8 mouse cellular contexts compared by ENCODE assay signal in the genomic region with DNA sequence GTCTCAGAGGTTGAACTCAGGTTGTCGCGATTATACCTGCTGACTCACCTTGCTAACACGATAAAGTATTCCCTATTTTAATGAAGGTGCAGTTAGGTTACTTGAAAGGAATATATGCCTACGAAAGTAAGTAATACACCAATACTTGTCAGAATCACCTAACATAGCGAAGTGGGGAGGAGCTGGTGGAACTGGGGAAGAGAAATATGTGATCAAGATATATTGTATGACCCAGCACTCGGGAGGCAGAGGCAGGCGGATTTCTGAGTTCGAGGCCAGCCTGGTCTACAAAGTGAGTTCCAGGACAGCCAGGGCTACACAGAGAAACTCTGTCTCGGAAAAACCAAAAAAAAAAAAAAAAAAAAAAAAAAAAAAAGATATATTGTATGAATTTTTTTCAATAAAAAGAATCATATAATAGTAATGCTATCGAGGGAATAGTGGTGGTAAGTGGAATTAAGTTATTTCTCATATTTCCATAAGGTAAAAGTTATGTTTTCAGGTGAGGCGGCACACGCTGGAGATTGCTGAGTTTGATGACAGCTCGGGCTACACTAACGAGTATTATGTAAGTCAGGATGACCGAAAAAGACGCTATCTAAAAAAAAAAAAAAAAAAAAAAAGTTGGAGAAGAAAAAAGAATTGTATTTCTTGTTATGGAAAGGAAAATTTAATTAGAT. TPM values are rescaled to one million over a fixed set of nuclear protein-coding genes. Genes with fewer than 3 reads are reported as not detected.
DNase-seq lines count a peak whose midpoint lies in the region; ATAC-seq and TF ChIP-seq lines count a peak whose summit lies in the region.

No protein-coding gene starts in this region.

- H3K9ac ChIP-seq in embryonic facial prominence, embryonic 13.5 days: no peak overlapping the region
- no peak overlapping the region for H3K9ac ChIP-seq in stomach, embryonic 14.5 days (replicated peaks; ENCODE audit: low read depth, low read length)

- peak overlapping the region; percentile 40 for H3K4me2 ChIP-seq in embryonic facial prominence, embryonic 13.5 days
- H3K4me2 ChIP-seq in stomach, embryonic 14.5 days (replicated peaks; ENCODE audit: low read depth, low read length): peak overlapping the region; percentile 35

- H3K4me3 ChIP-seq in C2C12 (ENCODE audit: insufficient read depth, poor library complexity, severe bottlenecking): peak overlapping the region; percentile 21
- peak overlapping the region; percentile 37 for H3K4me3 ChIP-seq in embryonic facial prominence, embryonic 13.5 days
- H3K4me3 ChIP-seq in limb, embryonic 10.5 days: peak overlapping the region; percentile 34
- H3K4me3 ChIP-seq in stomach, embryonic 14.5 days (ENCODE audit: low read depth, low read length): peak overlapping the region; percentile 31

- no peak overlapping the region for H3ac ChIP-seq in C2C12 (ENCODE audit: control insufficient read depth, insufficient read length, low read depth)

- H3K4me1 ChIP-seq in embryonic facial prominence, embryonic 13.5 days: peaks cover 8% of the 10 kb centered on the region
- peaks cover 7% of the 10 kb centered on the region for H3K4me1 ChIP-seq in limb, embryonic 10.5 days
- 0 out of 2 replicates have a peak, but pooled peaks cover 5% of the 10 kb centered on the region for H3K4me1 ChIP-seq in stomach, embryonic 14.5 days (ENCODE audit: control insufficient read depth, insufficient read depth, low read length)

- H3K36me3 ChIP-seq in C2C12 (ENCODE audit: control insufficient read depth, insufficient read depth): peaks cover 24% of the 10 kb centered on the region
- H3K36me3 ChIP-seq in embryonic facial prominence, embryonic 13.5 days: peaks cover 27% of the 10 kb centered on the region
- peaks cover 31% of the 10 kb centered on the region for H3K36me3 ChIP-seq in limb, embryonic 10.5 days
- H3K36me3 ChIP-seq in stomach, embryonic 14.5 days (ENCODE audit: control insufficient read depth, insufficient read depth, low read length): peaks cover 21% of the 10 kb centered on the region

- peaks cover 43% of the 10 kb centered on the region for H3K79me2 ChIP-seq in C2C12 (ENCODE audit: control insufficient read depth, insufficient read depth)

- H3K79me3 ChIP-seq in C2C12 (ENCODE audit: low read depth): peaks cover 40% of the 10 kb centered on the region

- no peaks in the 10 kb centered on the region for H3K9me3 ChIP-seq in embryonic facial prominence, embryonic 13.5 days
- H3K9me3 ChIP-seq in limb, embryonic 10.5 days (replicated peaks): no peaks in the 10 kb centered on the region
- no peaks in the 10 kb centered on the region for H3K9me3 ChIP-seq in stomach, embryonic 14.5 days (ENCODE audit: control insufficient read depth, low read depth, low read length)

- no peaks in the 10 kb centered on the region for H3K27me3 ChIP-seq in C2C12 (ENCODE audit: control insufficient read depth, insufficient read depth, insufficient read length)
- H3K27me3 ChIP-seq in embryonic facial prominence, embryonic 13.5 days: no peaks in the 10 kb centered on the region
- no peaks in the 10 kb centered on the region for H3K27me3 ChIP-seq in limb, embryonic 10.5 days (ENCODE audit: low read depth, poor library complexity, severe bottlenecking)
- no peaks in the 10 kb centered on the region for H3K27me3 ChIP-seq in stomach, embryonic 14.5 days (ENCODE audit: control insufficient read depth, insufficient read depth, low read length)

- DNase-seq in 3134 (ENCODE audit: extremely low read depth, insufficient read length, low spot score): peak; percentile 31
- no peak for DNase-seq in limb, embryonic 10.5 days (ENCODE audit: low spot score)
- no peak for DNase-seq in thymus, postnatal 14 days
- no peak for DNase-seq in layer of hippocampus, postnatal 10 days (ENCODE audit: low spot score in 2 of 2)
- DNase-seq in spleen, postnatal 10 days (ENCODE audit: low spot score in 2 of 2): no peak

- H3K27ac ChIP-seq in embryonic facial prominence, embryonic 13.5 days: no peak overlapping the region
- no peak overlapping the region for H3K27ac ChIP-seq in limb, embryonic 10.5 days
- H3K27ac ChIP-seq in stomach, embryonic 14.5 days (ENCODE audit: low read length): no peak overlapping the region

- peak; percentile 2; the same call in 1 of the 2 replicates for ATAC-seq in embryonic facial prominence, embryonic 13.5 days (ENCODE audit: insufficient number of reproducible peaks, insufficient read depth, low FRiP score, low TSS enrichment, low read depth)
- no peak for ATAC-seq in stomach, embryonic 14.5 days (ENCODE audit: insufficient number of reproducible peaks, insufficient read depth, low FRiP score, low read depth)

- no peak for TF ChIP-seq CTCF in C2C12 (IDR thresholded peaks at IDR 0.05; ENCODE audit: control insufficient read depth, insufficient read depth, insufficient read length)

- 39% methylated on average over 16 of the region's 16 CpGs for WGBS in embryonic facial prominence, embryonic 13.5 days
- WGBS in limb, embryonic 10.5 days: 44% methylated on average over 16 of the region's 16 CpGs
- 34% methylated on average over 15 of the region's 16 CpGs for WGBS in stomach, embryonic 14.5 days

TF ChIP-seq in C2C12, 6 proteins besides CTCF, POLR2A, EP300 and RAD21:
- TF ChIP-seq MAX (IDR thresholded peaks at IDR 0.05) (no peak), FOSL1 (IDR thresholded peaks at IDR 0.05; ENCODE audit: insufficient read depth, low read length, poor library complexity, severe bottlenecking) (no peak), MYOG (IDR thresholded peaks at IDR 0.05; ENCODE audit: control insufficient read depth, extremely low read depth, insufficient read length) (no peak), MYOD1 (IDR thresholded peaks at IDR 0.05; ENCODE audit: control insufficient read depth, insufficient read length, low read depth) (no peak), CEBPB (IDR thresholded peaks at IDR 0.05; ENCODE audit: low read depth) (no peak), USF1 (IDR thresholded peaks at IDR 0.05; ENCODE audit: low read depth) (no peak)
TF ChIP-seq in C2C12: peak in this region for 0.

RNA-seq across cellular contexts. Expression of a gene that starts 0.6 kb away (rescaled TPM):
- 93.9 TPM for polyA plus RNA-seq in C2C12 (2012; fragmentation: generic; extraction: Trizol)
- 265 and 286 TPM in 2 replicates for polyA plus RNA-seq in embryonic facial prominence, embryonic 13.5 days (2015; fragmentation: Nextera tagmentation; extraction: Ambion mirVana)
- 374 and 379 TPM in 2 replicates for polyA plus RNA-seq in limb, embryonic 10.5 days (2016; fragmentation: Nextera tagmentation; extraction: Ambion mirVana)
- 208 and 217 TPM in 2 replicates for polyA plus RNA-seq in stomach, embryonic 14.5 days (2014; fragmentation: Nextera tagmentation; extraction: Ambion mirVana)
- 100 to 1,000 TPM; 107 to 109 TPM for total RNA-seq in layer of hippocampus, postnatal 10 days (2021)

RNA-seq across cellular contexts. Expression of a gene that starts 9.6 kb away (rescaled TPM):
- 1.0 TPM for polyA plus RNA-seq in C2C12 (2012; fragmentation: generic; extraction: Trizol)
- polyA plus RNA-seq in embryonic facial prominence, embryonic 13.5 days (2015; fragmentation: Nextera tagmentation; extraction: Ambion mirVana): 2.8 and 5.0 TPM in 2 replicates
- 3.5 and 4.7 TPM in 2 replicates for polyA plus RNA-seq in limb, embryonic 10.5 days (2016; fragmentation: Nextera tagmentation; extraction: Ambion mirVana)
- polyA plus RNA-seq in stomach, embryonic 14.5 days (2014; fragmentation: Nextera tagmentation; extraction: Ambion mirVana): 4.6 and 4.8 TPM in 2 replicates
- 1 to 10 TPM; 5.2 to 6.6 TPM for total RNA-seq in layer of hippocampus, postnatal 10 days (2021)

RNA-seq across cellular contexts. Expression of a gene that starts 15.5 kb away (rescaled TPM):
- polyA plus RNA-seq in C2C12 (2012; fragmentation: generic; extraction: Trizol): 18.8 TPM
- 85.5 and 100 TPM in 2 replicates for polyA plus RNA-seq in embryonic facial prominence, embryonic 13.5 days (2015; fragmentation: Nextera tagmentation; extraction: Ambion mirVana)
- polyA plus RNA-seq in limb, embryonic 10.5 days (2016; fragmentation: Nextera tagmentation; extraction: Ambion mirVana): 49.1 and 60.3 TPM in 2 replicates
- polyA plus RNA-seq in stomach, embryonic 14.5 days (2014; fragmentation: Nextera tagmentation; extraction: Ambion mirVana): 81.2 and 88.0 TPM in 2 replicates
- total RNA-seq in layer of hippocampus, postnatal 10 days (2021): 10 to 100 TPM; 43.8 to 46.3 TPM

RNA-seq across cellular contexts. Expression of a gene that starts 34.0 kb away (rescaled TPM):
- 103 TPM for polyA plus RNA-seq in C2C12 (2012; fragmentation: generic; extraction: Trizol)
- polyA plus RNA-seq in embryonic facial prominence, embryonic 13.5 days (2015; fragmentation: Nextera tagmentation; extraction: Ambion mirVana): 187 and 195 TPM in 2 replicates
- polyA plus RNA-seq in limb, embryonic 10.5 days (2016; fragmentation: Nextera tagmentation; extraction: Ambion mirVana): 175 and 194 TPM in 2 replicates
- 97.4 and 98.2 TPM in 2 replicates for polyA plus RNA-seq in stomach, embryonic 14.5 days (2014; fragmentation: Nextera tagmentation; extraction: Ambion mirVana)
- 100 to 1,000 TPM; 173 to 189 TPM for total RNA-seq in layer of hippocampus, postnatal 10 days (2021)

RNA-seq across cellular contexts. Expression of a gene that starts 38.9 kb away (rescaled TPM):
- 96.0 TPM for polyA plus RNA-seq in C2C12 (2012; fragmentation: generic; extraction: Trizol)
- 13.5 and 16.5 TPM in 2 replicates for polyA plus RNA-seq in embryonic facial prominence, embryonic 13.5 days (2015; fragmentation: Nextera tagmentation; extraction: Ambion mirVana)
- 4.6 and 5.3 TPM in 2 replicates for polyA plus RNA-seq in limb, embryonic 10.5 days (2016; fragmentation: Nextera tagmentation; extraction: Ambion mirVana)
- polyA plus RNA-seq in stomach, embryonic 14.5 days (2014; fragmentation: Nextera tagmentation; extraction: Ambion mirVana): 46.8 and 48.5 TPM in 2 replicates
- total RNA-seq in layer of hippocampus, postnatal 10 days (2021): 10 to 100 TPM; 71.0 to 73.5 TPM
